Mouse (Mus musculus): ENCODE results near the gene Arhgef18. TPM values are rescaled to one million over a fixed set of nuclear protein-coding genes. Genes with fewer than 3 reads are reported as not detected.

Arhgef18 gene
- polyA plus RNA-seq, 1 experiment: 104 TPM

DNA sequence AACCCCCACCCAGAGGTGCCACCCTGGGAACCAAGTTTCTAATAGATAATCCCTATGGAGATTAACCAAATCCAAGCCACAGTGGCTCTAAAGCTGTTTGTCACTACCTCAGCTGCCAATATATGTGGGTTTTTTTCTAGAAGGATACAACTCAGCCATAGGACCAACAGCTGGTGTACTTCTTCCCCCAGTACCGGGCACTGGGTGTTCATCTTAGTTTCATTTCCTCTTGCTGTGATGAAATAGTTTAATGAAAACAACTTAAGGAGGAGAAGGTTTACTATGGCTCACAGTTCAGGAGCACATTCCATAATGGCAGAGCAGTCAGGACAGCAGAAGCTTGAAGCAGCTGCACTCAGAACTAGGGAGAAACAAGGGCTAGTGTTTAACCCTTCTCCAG lies 24.7 kb upstream of the Arhgef18 start:
- no peak overlapping the region for H3K4me3 ChIP-seq (ENCODE audit: extremely low read depth, insufficient read depth, insufficient read length)
- TF ChIP-seq CTCF (IDR thresholded peaks at IDR 0.05; ENCODE audit: extremely low read depth, insufficient read depth, insufficient read length, insufficient replicate concordance) (no peak), POLR2A (IDR thresholded peaks at IDR 0.05; ENCODE audit: low read depth, low read length) (no peak)
- no peaks in the 10 kb centered on the region for H3K27me3 ChIP-seq (ENCODE audit: control insufficient read depth, insufficient read depth, low read length)
- DNase-seq (ENCODE audit: low read depth in 1 of 2, low spot score in 2 of 2): no peak
- no peaks in the 10 kb centered on the region; the same call in 1 of the 2 replicates for H3K4me1 ChIP-seq (ENCODE audit: control insufficient read depth, insufficient read depth, insufficient read length)
- H3K27ac ChIP-seq (ENCODE audit: insufficient read depth, low read length): peak overlapping the region; percentile 7; the same call in 1 of the 2 replicates
- 19% methylated on average over 1 of the region's 1 CpGs for WGBS
- peaks cover 31% of the 10 kb centered on the region for H3K36me3 ChIP-seq (ENCODE audit: control insufficient read depth, insufficient read depth, low read length)

GRCm38 (mm10) chr8:3375748-3376147 lies 17.1 kb upstream of the Arhgef18 start:
- no peak overlapping the region for H3K27ac ChIP-seq (ENCODE audit: insufficient read depth, low read length)
- peaks cover 46% of the 10 kb centered on the region for H3K36me3 ChIP-seq (ENCODE audit: control insufficient read depth, insufficient read depth, low read length)
- no peaks in the 10 kb centered on the region for H3K27me3 ChIP-seq (ENCODE audit: control insufficient read depth, insufficient read depth, low read length)
- peak in 1 of 2 experiments; percentile 30 for DNase-seq (ENCODE audit: low read depth in 1 of 2, low spot score in 2 of 2)
- H3K4me1 ChIP-seq (ENCODE audit: control insufficient read depth, insufficient read depth, insufficient read length): no peaks in the 10 kb centered on the region
- TF ChIP-seq POLR2A (IDR thresholded peaks at IDR 0.05; ENCODE audit: low read depth, low read length): no peak
- TF ChIP-seq CTCF (IDR thresholded peaks at IDR 0.05; ENCODE audit: extremely low read depth, insufficient read depth, insufficient read length, insufficient replicate concordance): peak; percentile 13; the same call in 1 of the 2 replicates
- H3K4me3 ChIP-seq (ENCODE audit: extremely low read depth, insufficient read depth, insufficient read length): no peak overlapping the region

DNA sequence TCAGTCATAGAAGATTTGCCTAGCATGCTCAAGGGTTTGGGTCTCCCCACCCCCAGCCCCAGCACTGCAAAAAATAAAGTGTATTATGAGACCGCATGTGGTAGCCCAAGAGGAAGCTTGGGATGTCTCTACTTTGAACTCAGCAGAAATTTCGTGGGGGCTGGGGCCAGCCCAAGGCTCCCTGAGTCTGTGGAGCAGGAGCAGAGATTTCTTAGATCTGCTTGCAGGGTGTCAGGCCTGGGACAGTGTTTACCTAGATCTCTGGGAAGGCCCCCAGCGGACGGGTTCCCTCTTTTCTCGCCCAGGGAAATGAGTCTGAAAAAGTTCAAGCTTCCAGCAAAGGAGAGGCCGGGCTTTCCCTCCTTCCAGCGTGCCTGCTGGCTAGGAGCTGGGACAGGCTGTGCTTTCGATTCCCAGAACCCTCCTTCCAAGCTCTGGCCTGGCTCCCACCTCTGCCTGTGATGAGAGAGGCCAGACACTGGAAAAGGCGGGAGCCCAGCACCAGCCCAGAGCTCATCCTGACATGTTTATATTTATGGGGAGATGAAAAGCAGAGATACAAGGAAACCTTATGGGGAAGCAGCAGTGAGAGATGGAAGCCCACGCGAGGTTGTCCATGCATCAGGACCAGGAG lies 16.0 kb upstream of the Arhgef18 start:
- WGBS: 78% methylated on average over 11 of the region's 11 CpGs
- no peaks in the 10 kb centered on the region for H3K4me1 ChIP-seq (ENCODE audit: control insufficient read depth, insufficient read depth, insufficient read length)
- no peaks in the 10 kb centered on the region for H3K27me3 ChIP-seq (ENCODE audit: control insufficient read depth, insufficient read depth, low read length)
- no peak overlapping the region for H3K4me3 ChIP-seq (ENCODE audit: extremely low read depth, insufficient read depth, insufficient read length)
- TF ChIP-seq CTCF (IDR thresholded peaks at IDR 0.05; ENCODE audit: extremely low read depth, insufficient read depth, insufficient read length, insufficient replicate concordance): no peak
- no peak for TF ChIP-seq POLR2A (IDR thresholded peaks at IDR 0.05; ENCODE audit: low read depth, low read length)
- peaks cover 48% of the 10 kb centered on the region for H3K36me3 ChIP-seq (ENCODE audit: control insufficient read depth, insufficient read depth, low read length)
- H3K27ac ChIP-seq (ENCODE audit: insufficient read depth, low read length): no peak overlapping the region
- DNase-seq (ENCODE audit: low read depth in 1 of 2, low spot score in 2 of 2): no peak

GRCm38 (mm10) chr8:3387286-3387685 lies 5.5 kb upstream of the Arhgef18 start:
- WGBS: 69% methylated on average over 6 of the region's 6 CpGs
- no peaks in the 10 kb centered on the region for H3K4me1 ChIP-seq (ENCODE audit: control insufficient read depth, insufficient read depth, insufficient read length)
- peak; percentile 36 to 68 for DNase-seq (ENCODE audit: low read depth in 1 of 2, low spot score in 2 of 2)
- peaks cover 54% of the 10 kb centered on the region for H3K36me3 ChIP-seq (ENCODE audit: control insufficient read depth, insufficient read depth, low read length)
- H3K4me3 ChIP-seq (ENCODE audit: extremely low read depth, insufficient read depth, insufficient read length): no peak overlapping the region
- no peaks in the 10 kb centered on the region for H3K27me3 ChIP-seq (ENCODE audit: control insufficient read depth, insufficient read depth, low read length)
- no peak for TF ChIP-seq POLR2A (IDR thresholded peaks at IDR 0.05; ENCODE audit: low read depth, low read length)
- TF ChIP-seq CTCF (IDR thresholded peaks at IDR 0.05; ENCODE audit: extremely low read depth, insufficient read depth, insufficient read length, insufficient replicate concordance): peak; percentile 65; the same call in 1 of the 2 replicates
- H3K27ac ChIP-seq (ENCODE audit: insufficient read depth, low read length): no peak overlapping the region

DNA sequence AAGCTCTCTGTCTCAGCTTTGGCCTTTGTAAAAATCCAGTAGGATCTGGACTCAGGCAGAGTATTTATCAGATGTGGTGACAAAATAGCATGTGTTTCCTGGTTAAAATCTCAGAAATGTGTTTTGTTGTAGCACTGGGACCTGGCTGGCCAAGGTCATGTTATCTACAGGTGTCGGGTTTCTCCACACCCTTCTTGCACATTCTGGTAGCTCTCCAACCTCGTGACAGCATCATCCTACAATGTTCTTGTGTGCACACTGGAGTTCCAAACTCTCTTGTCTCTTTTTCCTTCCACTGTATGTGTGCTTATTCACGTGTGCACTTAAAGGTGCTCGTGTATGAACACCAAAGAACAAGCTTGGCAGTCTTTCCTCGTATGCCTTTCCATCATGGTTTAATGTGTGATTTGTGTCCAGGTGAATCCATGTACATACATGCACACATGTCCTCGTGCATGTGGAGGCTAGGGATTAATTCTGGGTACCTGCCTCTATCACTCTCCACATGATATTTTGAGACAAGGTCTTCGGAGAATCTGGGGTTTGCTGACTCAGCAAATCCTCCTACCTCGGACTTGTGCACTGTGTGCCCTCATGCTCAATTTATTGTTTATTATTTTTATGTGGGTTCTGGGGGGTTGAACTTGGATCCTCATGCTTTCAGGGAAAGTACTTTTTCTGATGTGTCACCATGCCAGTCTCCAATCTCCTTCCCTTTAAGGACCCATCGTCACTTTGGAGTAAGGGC lies 4.0 kb upstream of the Arhgef18 start:
- 85% methylated on average over 9 of the region's 9 CpGs for WGBS
- no peak overlapping the region for H3K4me3 ChIP-seq (ENCODE audit: extremely low read depth, insufficient read depth, insufficient read length)
- TF ChIP-seq POLR2A (IDR thresholded peaks at IDR 0.05; ENCODE audit: low read depth, low read length): no peak
- no peak for TF ChIP-seq CTCF (IDR thresholded peaks at IDR 0.05; ENCODE audit: extremely low read depth, insufficient read depth, insufficient read length, insufficient replicate concordance)
- no peak overlapping the region for H3K27ac ChIP-seq (ENCODE audit: insufficient read depth, low read length)
- no peak for DNase-seq (ENCODE audit: low read depth in 1 of 2, low spot score in 2 of 2)
- H3K36me3 ChIP-seq (ENCODE audit: control insufficient read depth, insufficient read depth, low read length): peaks cover 60% of the 10 kb centered on the region
- no peaks in the 10 kb centered on the region for H3K27me3 ChIP-seq (ENCODE audit: control insufficient read depth, insufficient read depth, low read length)
- H3K4me1 ChIP-seq (ENCODE audit: control insufficient read depth, insufficient read depth, insufficient read length): no peaks in the 10 kb centered on the region

GRCm38 (mm10) chr8:3389506-3389905 lies 3.3 kb upstream of the Arhgef18 start:
- no peak for DNase-seq (ENCODE audit: low read depth in 1 of 2, low spot score in 2 of 2)
- no peaks in the 10 kb centered on the region for H3K27me3 ChIP-seq (ENCODE audit: control insufficient read depth, insufficient read depth, low read length)
- H3K36me3 ChIP-seq (ENCODE audit: control insufficient read depth, insufficient read depth, low read length): peaks cover 58% of the 10 kb centered on the region
- H3K4me3 ChIP-seq (ENCODE audit: extremely low read depth, insufficient read depth, insufficient read length): no peak overlapping the region
- no peaks in the 10 kb centered on the region for H3K4me1 ChIP-seq (ENCODE audit: control insufficient read depth, insufficient read depth, insufficient read length)
- TF ChIP-seq POLR2A (IDR thresholded peaks at IDR 0.05; ENCODE audit: low read depth, low read length) (no peak), CTCF (IDR thresholded peaks at IDR 0.05; ENCODE audit: extremely low read depth, insufficient read depth, insufficient read length, insufficient replicate concordance) (no peak)
- H3K27ac ChIP-seq (ENCODE audit: insufficient read depth, low read length): no peak overlapping the region
- WGBS: 94% methylated on average over 1 of the region's 1 CpGs

GRCm38 (mm10) chr8:3392293-3392692 lies 513 bp upstream of the Arhgef18 start:
- Histone ChIP-seq H3K4me3 (ENCODE audit: extremely low read depth, insufficient read depth, insufficient read length) (0 out of 2 replicates have a peak overlapping the region, but pooled peaks have one; percentile 25), H3K27ac (ENCODE audit: insufficient read depth, low read length) (no peak overlapping the region), H3K4me1 (ENCODE audit: control insufficient read depth, insufficient read depth, insufficient read length) (no peaks in the 10 kb centered on the region), H3K36me3 (ENCODE audit: control insufficient read depth, insufficient read depth, low read length) (peaks cover 48% of the 10 kb centered on the region), H3K27me3 (ENCODE audit: control insufficient read depth, insufficient read depth, low read length) (no peaks in the 10 kb centered on the region)
- 81% methylated on average over 4 of the region's 4 CpGs for WGBS
- TF ChIP-seq CTCF (IDR thresholded peaks at IDR 0.05; ENCODE audit: extremely low read depth, insufficient read depth, insufficient read length, insufficient replicate concordance): no peak
- TF ChIP-seq POLR2A (IDR thresholded peaks at IDR 0.05; ENCODE audit: low read depth, low read length): no peak
- DNase-seq (ENCODE audit: low read depth in 1 of 2, low spot score in 2 of 2): no peak

Data from spleen, adult 2 months (tissue).